Comparison of ENCODE assay signal across 11 mouse cellular contexts in genomic region chr7:118649328-118649727, GRCm38 (mm10). TPM values are rescaled to one million over a fixed set of nuclear protein-coding genes. Genes with fewer than 3 reads are reported as not detected.
A peak's percentile ranks its signal among the peaks of the same experiment; 100 is the strongest.
DNase-seq lines count a peak whose midpoint lies in the region.
"Had no signal": no experiment of that assay in that cellular context is flagged by ENCODE, and none has a peak within 500 bp of the region (broad histone marks: within the 10 kb centered on the region; RNA-seq: fewer than 3 reads in every experiment).

No protein-coding gene starts in this region.

- intact Hi-C loops in left cerebral cortex, postnatal 4 days (cut with DNase I) = no loop called here
- intact Hi-C loops in gastrocnemius, postnatal 36 days (cut with DNase I) = no loop called here

- peak; percentile 10 to 11 for DNase-seq in frontal cortex, postnatal 10 days (ENCODE audit: low spot score in 2 of 2)
- DNase-seq in frontal cortex, postnatal 14 days (ENCODE audit: low spot score in 2 of 2) = no peak
- peak; percentile 51 for DNase-seq in left cerebral cortex, postnatal 4 days
- DNase-seq in left cerebral cortex, adult 8-10 months (ENCODE audit: low spot score in 2 of 2) = no peak
- peak; percentile 47 for DNase-seq in cerebellum, adult 9-11 months
- DNase-seq in gastrocnemius, postnatal 36 days = peak; percentile 13 to 18
- DNase-seq in adrenal gland, adult (ENCODE audit: inconsistent age in 2 of 2, low spot score in 1 of 2) = no peak
- DNase-seq in adrenal gland, adult 8-10 months = no peak
- DNase-seq: adrenal gland, postnatal 25 days; liver had no signal

RNA-seq across cellular contexts. Expression of gene Tmc5, which starts 52.2 kb away (rescaled TPM):
- under 1 TPM; 0.24 to 0.60 TPM for total RNA-seq in left cerebral cortex, postnatal 4 days (2021)
- total RNA-seq in left cerebral cortex, adult 8-10 months (2022) = under 1 TPM in 3 of 4 experiments, not detected in 1; 0.25 to 0.74 (median 0.67) TPM
- under 1 TPM in 1 of 2 experiments, not detected in 1; 0.08 TPM for total RNA-seq in gastrocnemius, postnatal 36 days (2021)
- under 1 TPM in 1 of 4 experiments, not detected in 3; 0.13 TPM for total RNA-seq in adrenal gland, adult 8-10 months (2022)
- total RNA-seq: granulocyte monocyte progenitor cell, adult 5-6 weeks had no signal

RNA-seq across cellular contexts. Expression of gene Gde1, which starts 56.2 kb away (rescaled TPM):
- 100 to 1,000 TPM; 154 to 159 TPM for total RNA-seq in left cerebral cortex, postnatal 4 days (2021)
- 100 to 1,000 TPM; 218 to 257 (median 233) TPM for total RNA-seq in left cerebral cortex, adult 8-10 months (2022)
- total RNA-seq in gastrocnemius, postnatal 36 days (2021) = 10 to 100 TPM; 33.4 to 35.8 TPM
- total RNA-seq in adrenal gland, adult 8-10 months (2022) = 100 to 1,000 TPM in 3 of 4 experiments, 10 to 100 TPM in 1; 91.0 to 121 (median 113) TPM

Comparison
In these comparisons a context has a peak if more than half of its experiments do, and no peak if none do; other contexts are left out.
1. DNase-seq: peak in frontal cortex, postnatal 10 days (2 of 2), left cerebral cortex, postnatal 4 days (single experiment), cerebellum, adult 9-11 months (single experiment) and gastrocnemius, postnatal 36 days (2 of 2); none in frontal cortex, postnatal 14 days (0 of 2), left cerebral cortex, adult 8-10 months (0 of 2), adrenal gland, adult (0 of 2) and adrenal gland, adult 8-10 months (single experiment).